In genomic region chr3:80702173-80702572, GRCm38 (mm10) we compare ENCODE assay signal across 25 mouse cellular contexts.
DNase-seq lines count a peak whose midpoint lies in the region; ATAC-seq and TF ChIP-seq lines count a peak whose summit lies in the region.
"Had no signal": no experiment of that assay in that cellular context is flagged by ENCODE, and none has a peak within 500 bp of the region (broad histone marks: within the 10 kb centered on the region; RNA-seq: fewer than 3 reads in every experiment).

No protein-coding gene starts in this region.

- H3K27ac ChIP-seq in layer of hippocampus, adult 2 months, result peak overlapping the region; percentile 9; the same call in 1 of the 2 replicates
- no peak overlapping the region for H3K27ac ChIP-seq in thymus, adult 2 months (ENCODE audit: control insufficient read depth, insufficient read depth, low read length)
- H3K27ac ChIP-seq: heart, adult 2 months; hindbrain, embryonic 15.5 days; limb, embryonic 13.5 days; midbrain, embryonic 10.5 days; midbrain, embryonic 15.5 days; neural tube, embryonic 12.5 days; stomach, postnatal 0 days had no signal

- no peak overlapping the region for H3K4me2 ChIP-seq in myocyte (ENCODE audit: low read depth)
- H3K4me2 ChIP-seq: heart, embryonic 12.5 days; hindbrain, embryonic 15.5 days; limb, embryonic 13.5 days; liver, embryonic 11.5 days; midbrain, embryonic 15.5 days; neural tube, embryonic 12.5 days had no signal

- TF ChIP-seq CTCF in layer of hippocampus, adult 2 months (conservative IDR thresholded peaks at IDR 0.05), result no peak
- TF ChIP-seq CTCF in thymus, adult 2 months (IDR thresholded peaks at IDR 0.05; ENCODE audit: borderline replicate concordance, control insufficient read depth, extremely low read depth, insufficient read depth, low read length, poor library complexity), result no peak

- H3K27me3 ChIP-seq in myocyte (ENCODE audit: control insufficient read depth, insufficient read depth, insufficient read length), result no peaks in the 10 kb centered on the region
- H3K27me3 ChIP-seq in thymus, adult 2 months (ENCODE audit: control insufficient read depth, insufficient read depth, low read length), result no peaks in the 10 kb centered on the region
- H3K27me3 ChIP-seq: CH12.LX; heart, embryonic 12.5 days; hindbrain, embryonic 15.5 days; limb, embryonic 13.5 days; midbrain, embryonic 15.5 days; neural tube, embryonic 12.5 days had no signal

- TF ChIP-seq POLR2A in myocyte (IDR thresholded peaks at IDR 0.05; ENCODE audit: insufficient read length, low read depth), result no peak
- TF ChIP-seq POLR2A in thymus, adult 2 months (IDR thresholded peaks at IDR 0.05; ENCODE audit: control insufficient read depth, extremely low read depth, insufficient read depth, low read length, poor library complexity), result no peak

- no peaks in the 10 kb centered on the region for H3K79me2 ChIP-seq in myocyte (ENCODE audit: control insufficient read depth, insufficient read depth)

- no peak overlapping the region for H3ac ChIP-seq in myocyte (ENCODE audit: control insufficient read depth, insufficient read length)

- peak; percentile 74 for ATAC-seq in frontal cortex, adult (ENCODE audit: low TSS enrichment)
- ATAC-seq: activated CD4-positive, CD25-positive, alpha-beta regulatory T cell, adult 4 months; forebrain, embryonic 14.5 days; midbrain, embryonic 15.5 days had no signal

- no peak overlapping the region for H3K4me3 ChIP-seq in layer of hippocampus, adult 2 months
- H3K4me3 ChIP-seq in myocyte, result no peak overlapping the region
- no peak overlapping the region for H3K4me3 ChIP-seq in thymus, adult 2 months (ENCODE audit: control insufficient read depth, insufficient read depth, low read length)
- H3K4me3 ChIP-seq: heart, adult 2 months; heart, embryonic 12.5 days; hindbrain, embryonic 15.5 days; limb, embryonic 13.5 days; midbrain, embryonic 10.5 days; midbrain, embryonic 15.5 days; neural tube, embryonic 12.5 days had no signal

- no peaks in the 10 kb centered on the region for H3K36me3 ChIP-seq in myocyte (ENCODE audit: control insufficient read depth, insufficient read depth)
- H3K36me3 ChIP-seq in thymus, adult 2 months (ENCODE audit: control insufficient read depth, insufficient read depth, low read length), result no peaks in the 10 kb centered on the region
- H3K36me3 ChIP-seq: heart, embryonic 12.5 days; limb, embryonic 13.5 days; midbrain, embryonic 10.5 days had no signal

- no peaks in the 10 kb centered on the region for H3K4me1 ChIP-seq in thymus, adult 2 months (replicated peaks; ENCODE audit: control insufficient read depth, insufficient read depth, low read length)
- H3K4me1 ChIP-seq: heart, embryonic 12.5 days; hindbrain, embryonic 15.5 days; limb, embryonic 13.5 days; midbrain, embryonic 10.5 days; midbrain, embryonic 15.5 days; neural tube, embryonic 12.5 days had no signal

- WGBS in thymus, adult 2 months, result 93% methylated on average over 3 of the region's 3 CpGs

- no peak for DNase-seq in frontal cortex, adult 2 months (ENCODE audit: extremely low spot score in 1 of 2, low spot score in 1 of 2)
- DNase-seq in layer of hippocampus, adult 2 months (ENCODE audit: low spot score in 2 of 2), result no peak
- no peak for DNase-seq in layer of hippocampus, adult 11-12 months (ENCODE audit: low spot score)
- peak; percentile 58 for DNase-seq in lung, postnatal 10 days
- DNase-seq in thymus, postnatal 14 days, result no peak
- no peak for DNase-seq in thymus, adult 2 months
- DNase-seq: adrenal gland, adult 8-10 months; cerebellum, adult 8-10 months; cerebellum, postnatal 25 days; heart, adult 2 months; kidney, adult 8-10 months; right cerebral cortex, adult 18-20 months had no signal

TF ChIP-seq in myocyte, 11 proteins besides CTCF, POLR2A, EP300 and RAD21:
- no peak for TF ChIP-seq E2F4 (IDR thresholded peaks at IDR 0.05; ENCODE audit: insufficient read depth)
- TF ChIP-seq MYOD1 (IDR thresholded peaks at IDR 0.05; ENCODE audit: control insufficient read depth in 1 of 3, insufficient read length in 2 of 3, low read depth in 2 of 3), result peak; percentile 9 to 52 (median 10)
TF ChIP-seq in myocyte: peak in this region for 1.
